Mouse (Mus musculus) stomach, postnatal 0 days (tissue): Measurements from ENCODE around the gene Arrb2. TPM values are rescaled to one million over a fixed set of nuclear protein-coding genes. Genes with fewer than 3 reads are reported as not detected.
"Not testable (repeated sequence)": the region's sequence is repeated elsewhere in the genome, so short reads cannot be mapped to it uniquely, and the experiment has no call there.

Source experiments
- ATAC-seq: fragments of 200-750 bp; cut with Nextera tagmentation; 2 replicates; pipeline ENCODE4 v1.8.0; 2017; ENCODE audit not compliant: low FRiP score, low TSS enrichment
- DNase-seq: peaks from one replicate; pipeline ENCODE4 v3.0.0-alpha.2; 2016; ENCODE audit warnings: low spot score
- H3K27ac ChIP-seq: fragments of 300-500 bp; sonication (generic); replicated peaks from 2 replicates; pipeline ENCODE4 v1.5.1; 2014; ENCODE audit warnings: mild to moderate bottlenecking, control low read depth
- H3K27me3 ChIP-seq: fragments of 300-500 bp; sonication (generic); 2 replicates; pipeline ENCODE4 v1.6.1; 2014; ENCODE audit warnings: low read length; ENCODE audit not compliant: control insufficient read depth, insufficient read depth
- H3K36me3 ChIP-seq: fragments of 300-500 bp; sonication (generic); 2 replicates; pipeline ENCODE4 v1.6.1; 2014; ENCODE audit warnings: low read length, mixed read lengths; ENCODE audit not compliant: control insufficient read depth, insufficient read depth
- H3K4me1 ChIP-seq: fragments of 300-500 bp; sonication (generic); replicated peaks from 2 replicates; pipeline ENCODE4 v1.6.1; 2014; ENCODE audit warnings: antibody characterized with exemption; ENCODE audit not compliant: control insufficient read depth, insufficient read depth
- H3K4me2 ChIP-seq: fragments of 300-500 bp; sonication (generic); replicated peaks from 2 replicates; pipeline ENCODE4 v1.6.1; 2014; ENCODE audit warnings: low read depth, mild to moderate bottlenecking, control low read depth, moderate library complexity
- H3K4me3 ChIP-seq: fragments of 300-500 bp; sonication (generic); 2 replicates; pipeline ENCODE4 v1.5.1; 2014; ENCODE audit warnings: low read depth, low read length, control low read depth
- H3K9ac ChIP-seq: fragments of 300-500 bp; sonication (generic); 2 replicates; pipeline ENCODE4 v1.6.1; 2014; ENCODE audit warnings: mild to moderate bottlenecking, low read length, control low read depth, mixed read lengths
- H3K9me3 ChIP-seq: fragments of 300-500 bp; sonication (generic); 2 replicates; pipeline ENCODE4 v1.6.1; 2016; ENCODE audit warnings: low read length; ENCODE audit not compliant: control insufficient read depth
- CTCF ChIP-seq: IDR thresholded peaks from 2 replicates; pipeline ENCODE4 v1.5.1; 2016; ENCODE audit warnings: antibody characterized with exemption, low read depth, mild to moderate bottlenecking, moderate library complexity
- EP300 ChIP-seq: optimal IDR thresholded peaks from 2 replicates; pipeline ENCODE3; 2016; ENCODE audit warnings: antibody characterized with exemption
- WGBS: fragments of 180-500 bp; shearing (Covaris S2); extraction: QIAGEN DNeasy Blood & Tissue Kit; methylation state at CpG from one replicate; pipeline ENCODE4 v1.1.7; 2014; 5-methylcytosine and 5-hydroxymethylcytosine counted together
- polyA plus RNA-seq: library from polyadenylated mRNA; unstranded; fragments of >200 nt; fragmentation: Nextera tagmentation; extraction: Ambion mirVana; gene quantifications from 2 replicates; pipeline ENCODE4 v1.2.1, GENCODE M21; 2015

Gene Arrb2
- polyA plus RNA-seq, 1 experiment from 2014 or later, result 9.5 TPM

- ATAC-seq (no peak), DNase-seq (no peak)
- H3K36me3 ChIP-seq, result no peaks in the 10 kb centered on the region
- no peak overlapping the region for H3K9ac ChIP-seq
- H3K4me1 ChIP-seq, result 0 out of 2 replicates have a peak, but pooled peaks cover 2% of the 10 kb centered on the region
- H3K9me3 ChIP-seq, result no peaks in the 10 kb centered on the region
- no peak overlapping the region for H3K4me3 ChIP-seq
- H3K4me2 ChIP-seq, result no peak overlapping the region
- H3K27me3 ChIP-seq, result no peaks in the 10 kb centered on the region
- TF ChIP-seq CTCF (no peak), EP300 (no peak)
- no peak overlapping the region for H3K27ac ChIP-seq
Observed at GRCm38 (mm10) chr11:70472716-70473115, 40.3 kb downstream of the Arrb2 start.

- not testable (repeated sequence) for H3K4me3 ChIP-seq, H3K4me2 ChIP-seq, DNase-seq, H3K9ac ChIP-seq, H3K27me3 ChIP-seq, H3K4me1 ChIP-seq, H3K27ac ChIP-seq, H3K36me3 ChIP-seq, H3K9me3 ChIP-seq
- 68% methylated on average over 5 of the region's 5 CpGs for whole genome bisulfite sequencing
- ATAC-seq, result 0 out of 2 replicates have a peak, but pooled peaks have one; percentile 53
Observed at GRCm38 (mm10) chr11:70473291-70473690, 40.9 kb downstream of the Arrb2 start.

GRCm38 (mm10) chr11:70474872-70475534 lies 42.6 kb downstream of the Arrb2 start:
- WGBS, result 43% methylated on average over 12 of the region's 12 CpGs
- no peak overlapping the region for H3K4me3 ChIP-seq
- ATAC-seq, result peak; percentile 66

GRCm38 (mm10) chr11:70485498-70485897 lies 53.1 kb downstream of the Arrb2 start:
- 31% methylated on average over 2 of the region's 2 CpGs for WGBS
- no peak overlapping the region for H3K4me2 ChIP-seq
- H3K4me1 ChIP-seq, result no peaks in the 10 kb centered on the region
- H3K36me3 ChIP-seq, result no peaks in the 10 kb centered on the region
- no peak overlapping the region for H3K27ac ChIP-seq
- DNase-seq (no peak), ATAC-seq (no peak)
- no peaks in the 10 kb centered on the region for H3K9me3 ChIP-seq
- no peak overlapping the region for H3K4me3 ChIP-seq
- no peak for TF ChIP-seq CTCF
- TF ChIP-seq EP300, result no peak
- H3K27me3 ChIP-seq, result no peaks in the 10 kb centered on the region
- H3K9ac ChIP-seq, result no peak overlapping the region

More at GRCm38 (mm10) chr11:70474872-70475534, 42.6 kb downstream of the Arrb2 start:
- Histone ChIP-seq H3K4me1 (no peaks in the 10 kb centered on the region), H3K36me3 (no peaks in the 10 kb centered on the region), H3K9me3 (no peaks in the 10 kb centered on the region), H3K27ac (no peak overlapping the region), H3K4me2 (no peak overlapping the region), H3K27me3 (no peaks in the 10 kb centered on the region), H3K9ac (no peak overlapping the region)
- DNase-seq, result peak; percentile 36
- TF ChIP-seq EP300, result no peak

- DNase-seq (no peak), ATAC-seq (no peak)
- Histone ChIP-seq H3K4me2 (no peak overlapping the region), H3K9ac (no peak overlapping the region), H3K36me3 (no peaks in the 10 kb centered on the region), H3K27me3 (no peaks in the 10 kb centered on the region), H3K4me1 (no peaks in the 10 kb centered on the region), H3K9me3 (no peaks in the 10 kb centered on the region), H3K4me3 (no peak overlapping the region), H3K27ac (no peak overlapping the region)
- WGBS, result 43% methylated on average over 4 of the region's 4 CpGs
- TF ChIP-seq CTCF, result no peak
- no peak for TF ChIP-seq EP300
Observed at GRCm38 (mm10) chr11:70487816-70488215, 55.4 kb downstream of the Arrb2 start.

- no peak overlapping the region for H3K27ac ChIP-seq
- ATAC-seq (no peak), DNase-seq (no peak)
- H3K27me3 ChIP-seq, result no peaks in the 10 kb centered on the region
- no peak for TF ChIP-seq CTCF
- TF ChIP-seq EP300, result no peak
- H3K4me2 ChIP-seq, result no peak overlapping the region
- H3K4me1 ChIP-seq, result no peaks in the 10 kb centered on the region
- WGBS, result 86% methylated on average over 3 of the region's 3 CpGs
- H3K4me3 ChIP-seq, result no peak overlapping the region
- H3K9ac ChIP-seq, result no peak overlapping the region
- no peaks in the 10 kb centered on the region for H3K36me3 ChIP-seq
- no peaks in the 10 kb centered on the region for H3K9me3 ChIP-seq
Observed at GRCm38 (mm10) chr11:70489138-70489537, 56.7 kb downstream of the Arrb2 start.
